Mouse (Mus musculus): ENCODE data around the gene Rce1.
A peak's percentile ranks its signal among the peaks of the same experiment; 100 is the strongest.
"Not testable (repeated sequence)": the region's sequence is repeated elsewhere in the genome, so short reads cannot be mapped to it uniquely, and the experiment has no call there.

Gene Rce1

DNA sequence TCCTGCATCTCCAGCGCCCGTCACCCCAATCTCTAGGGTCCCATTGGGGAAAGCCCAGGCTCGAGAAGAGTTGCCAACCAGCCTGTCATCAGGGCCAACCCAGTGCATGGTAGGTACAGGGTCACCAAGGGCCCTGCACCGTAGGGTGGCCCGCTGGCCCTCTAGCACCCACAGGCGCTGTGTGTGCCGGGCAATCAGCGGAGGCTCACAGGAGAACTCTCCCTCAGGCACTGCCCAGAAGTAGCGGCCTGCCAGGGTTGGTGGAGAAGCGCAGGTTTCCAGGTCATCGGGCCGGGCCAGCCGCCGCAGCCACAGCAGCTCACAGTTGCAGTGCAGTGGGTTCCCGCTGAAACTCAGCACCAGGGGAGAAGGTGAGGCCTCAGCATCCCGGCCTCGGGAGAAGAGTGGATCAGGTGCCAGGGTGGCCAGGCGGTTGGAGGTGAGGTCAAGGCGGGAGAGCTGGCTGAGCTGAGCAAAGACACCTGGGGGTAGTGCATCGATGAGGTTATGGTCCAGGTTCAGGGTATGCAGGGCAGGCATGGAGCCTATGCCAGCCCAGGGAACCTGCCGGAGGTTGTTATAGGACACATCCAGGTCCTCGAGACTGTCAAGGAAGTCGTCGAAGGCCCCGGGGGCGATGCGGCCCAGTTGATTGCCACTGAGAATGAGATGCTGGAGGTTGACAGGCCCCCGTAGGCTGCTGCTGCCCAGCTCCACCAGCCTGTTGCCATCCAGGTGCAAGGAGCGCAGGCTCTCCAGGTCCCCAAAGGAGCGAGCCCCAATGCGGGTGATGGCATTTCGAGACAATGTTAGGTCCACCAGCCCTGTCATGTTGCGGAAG, 11.8 kb downstream of the Rce1 start:
- peak; percentile 46 for DNase-seq

DNA sequence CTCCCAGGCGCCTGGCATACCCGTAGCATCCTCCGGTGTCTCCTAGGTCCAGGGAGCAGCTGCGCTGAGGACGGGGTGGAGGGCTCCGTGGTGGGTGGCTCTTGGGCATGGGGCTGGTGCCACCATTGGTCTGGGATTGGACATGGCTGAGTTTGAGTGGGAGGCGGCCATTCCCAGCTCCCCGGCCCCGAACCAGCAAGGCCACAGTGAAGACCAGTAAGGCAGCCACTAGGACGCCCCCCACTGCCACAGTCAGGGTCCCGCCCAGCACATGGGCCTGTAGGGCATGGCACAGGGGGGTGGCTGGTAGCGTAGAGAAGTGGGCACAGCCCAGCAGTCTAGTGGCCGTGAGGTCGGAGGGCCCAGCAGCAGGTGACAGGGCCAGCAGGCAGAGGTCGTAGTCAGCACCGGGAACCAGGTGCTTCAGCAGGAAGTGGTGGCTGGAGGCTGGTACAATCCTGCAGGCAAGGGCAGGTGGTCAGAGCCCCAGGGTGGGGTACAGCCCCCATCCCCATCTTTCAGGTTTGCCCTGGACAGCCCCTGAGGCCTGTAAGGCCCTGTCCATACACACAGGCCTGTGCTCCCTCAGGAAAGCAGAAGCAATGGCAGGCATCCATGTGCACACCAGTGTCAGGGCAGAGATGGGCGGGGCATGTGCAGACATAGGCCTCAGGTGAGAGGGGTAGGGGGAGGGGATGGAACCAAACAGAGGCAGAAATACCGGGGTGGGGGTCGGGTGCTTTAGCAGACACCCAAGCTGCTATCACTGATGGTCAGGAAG, 13.1 kb downstream of the Rce1 start:
- peak; percentile 33 for DNase-seq

DNA sequence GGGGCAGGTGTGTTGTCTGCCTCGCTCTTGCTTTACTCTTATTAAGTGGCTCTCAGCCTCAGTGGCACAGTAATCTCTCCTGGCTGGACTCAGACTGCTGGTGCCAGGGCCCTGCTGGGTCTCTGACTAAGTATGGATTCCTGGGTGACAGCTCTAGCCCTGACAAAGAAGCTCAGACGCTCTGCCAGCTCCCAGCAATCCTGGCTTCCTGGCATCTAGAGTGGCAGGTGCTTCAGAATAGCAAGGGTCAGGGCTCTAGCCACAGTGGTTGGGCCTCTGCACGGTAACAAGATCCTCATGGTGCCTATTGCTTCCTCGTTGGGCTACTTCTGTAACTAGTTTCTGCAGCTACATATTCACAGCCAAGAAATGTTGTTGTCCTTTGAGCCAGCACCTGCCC, 15.3 kb downstream of the Rce1 start:
- no peak for DNase-seq

- no peak for DNase-seq
These were observed 16.9 kb downstream of the Rce1 start for GRCm38 (mm10) chr19:4608511-4608910.

DNA sequence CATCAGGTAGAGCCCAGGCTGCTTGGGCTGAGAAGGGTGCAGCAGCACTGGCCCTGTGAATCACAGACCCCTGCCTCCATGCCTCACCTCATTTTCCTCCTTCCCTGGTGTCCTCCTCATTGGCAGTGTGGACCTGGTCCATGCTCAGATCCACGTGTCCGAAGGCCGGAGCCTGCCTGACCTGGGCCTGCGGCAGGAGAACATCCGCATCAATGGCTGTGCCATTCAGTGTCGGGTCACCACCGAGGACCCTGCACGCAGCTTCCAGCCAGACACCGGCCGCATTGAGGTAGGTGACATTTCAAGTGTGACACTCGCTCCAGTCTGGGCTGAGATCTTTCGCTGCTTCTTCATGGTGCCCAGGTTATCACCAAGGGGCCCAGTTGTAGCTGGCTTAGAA, 18.0 kb downstream of the Rce1 start:
- no peak for DNase-seq

DNA sequence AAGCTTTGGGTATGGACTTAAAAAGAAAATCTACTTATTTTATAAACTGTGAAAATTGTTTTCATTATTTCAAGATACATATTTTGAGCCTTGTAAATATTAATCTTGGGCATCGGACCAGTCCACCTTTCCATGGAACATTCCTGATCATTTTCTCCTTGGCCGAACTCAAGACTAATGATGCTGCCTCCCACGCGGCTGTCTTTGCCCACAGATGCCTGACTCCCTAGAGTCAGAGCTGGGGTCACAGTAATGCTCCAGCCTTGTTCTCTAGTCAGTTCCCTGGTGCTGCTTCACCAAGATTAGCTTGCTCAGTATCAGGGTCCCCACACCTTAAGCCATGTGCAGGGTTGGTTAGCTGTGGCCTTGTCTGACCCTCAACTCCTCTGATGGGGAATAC, 19.8 kb downstream of the Rce1 start:
- no peak for DNase-seq

GRCm38 (mm10) chr19:4603801-4604723, 21.4 kb downstream of the Rce1 start:
- peak; percentile 42 for DNase-seq

- no peak for DNase-seq
These were observed 23.0 kb downstream of the Rce1 start for GRCm38 (mm10) chr19:4602459-4602858.

GRCm38 (mm10) chr19:4596071-4596470, 29.4 kb downstream of the Rce1 start:
- no peak for DNase-seq

DNA sequence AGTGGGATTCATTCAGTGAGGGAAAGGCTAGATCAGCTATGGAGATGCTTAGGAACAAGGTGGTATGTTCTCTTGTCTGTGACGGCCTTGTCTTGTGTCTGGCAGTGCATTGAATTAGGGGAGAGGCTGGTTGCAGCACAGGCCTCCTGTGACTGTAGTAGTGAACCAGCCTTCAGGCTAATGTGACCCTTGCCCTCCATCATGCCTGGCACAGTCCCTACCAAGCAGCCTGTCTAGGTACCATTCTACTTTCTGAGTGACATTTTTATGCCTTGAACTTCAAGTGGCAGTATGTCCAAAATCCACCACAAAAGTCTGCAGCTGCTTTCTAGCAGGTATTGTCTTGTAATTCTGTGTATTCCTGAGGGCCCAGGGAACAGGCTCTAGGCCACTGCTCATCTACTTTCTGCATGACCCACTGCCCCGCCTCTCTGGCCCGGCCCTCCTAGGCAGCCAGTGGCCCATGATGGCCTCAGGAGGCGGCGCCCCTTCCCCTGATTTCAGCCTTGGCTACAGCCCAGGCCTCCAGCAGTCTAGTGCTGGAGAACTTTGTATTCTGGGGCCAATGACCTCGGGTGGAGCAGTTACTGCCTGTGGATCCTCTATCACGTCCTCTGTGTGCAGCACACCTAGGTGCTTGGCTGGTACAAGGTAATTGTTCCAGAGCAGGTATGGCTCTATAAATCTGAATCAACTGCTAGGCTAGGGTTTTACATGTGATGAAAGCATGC, 31.5 kb downstream of the Rce1 start:
- no peak for DNase-seq

DNA sequence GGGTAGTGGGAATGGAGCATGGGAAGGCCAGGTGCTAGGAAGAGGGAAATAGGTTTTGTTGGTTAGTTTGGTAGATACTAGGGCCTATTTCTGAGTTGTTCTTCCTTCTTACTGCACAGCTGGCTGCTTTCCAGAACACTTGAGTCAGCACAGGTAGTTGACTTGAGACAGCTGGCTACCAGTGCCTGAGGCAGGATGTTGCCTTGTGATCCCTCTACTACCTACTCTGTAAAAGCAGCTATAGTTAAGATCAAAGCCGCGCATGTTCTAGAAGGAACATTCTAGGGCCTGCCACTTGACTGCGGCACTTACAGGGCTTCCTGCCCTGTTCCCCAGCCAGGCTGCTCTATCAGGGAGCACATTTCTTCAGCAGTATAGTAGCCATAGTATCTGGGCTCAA, 35.4 kb downstream of the Rce1 start:
- no peak for DNase-seq

- peak; percentile 20 for DNase-seq
These were observed 36.4 kb downstream of the Rce1 start for GRCm38 (mm10) chr19:4589081-4589480.

DNA sequence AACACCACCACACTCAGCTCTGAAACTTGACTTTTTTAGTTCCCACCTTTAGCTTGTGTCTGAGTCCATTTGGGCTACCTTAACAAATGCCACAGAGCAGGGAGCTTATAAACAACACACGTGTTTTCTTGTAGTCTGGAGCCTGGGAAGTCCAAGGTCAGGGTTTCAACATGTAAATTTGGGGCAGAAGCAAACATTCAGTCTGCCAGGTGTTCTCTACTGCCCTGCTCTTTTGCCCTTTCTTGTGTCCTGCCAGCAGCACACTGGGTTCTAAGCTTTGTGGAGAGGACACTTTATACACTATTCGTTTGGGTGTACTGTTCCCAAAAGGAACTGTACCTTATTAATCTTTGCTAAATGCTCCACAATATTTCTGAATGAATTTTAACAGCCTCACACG, 37.0 kb downstream of the Rce1 start:
- DNase-seq, result no peak

- no peak for DNase-seq
These were observed 38.0 kb downstream of the Rce1 start for GRCm38 (mm10) chr19:4587426-4587825.

GRCm38 (mm10) chr19:4586783-4587182, 38.7 kb downstream of the Rce1 start:
- DNase-seq, result not testable (repeated sequence)

GRCm38 (mm10) chr19:4583856-4584255, 41.6 kb downstream of the Rce1 start:
- DNase-seq, result no peak

DNA sequence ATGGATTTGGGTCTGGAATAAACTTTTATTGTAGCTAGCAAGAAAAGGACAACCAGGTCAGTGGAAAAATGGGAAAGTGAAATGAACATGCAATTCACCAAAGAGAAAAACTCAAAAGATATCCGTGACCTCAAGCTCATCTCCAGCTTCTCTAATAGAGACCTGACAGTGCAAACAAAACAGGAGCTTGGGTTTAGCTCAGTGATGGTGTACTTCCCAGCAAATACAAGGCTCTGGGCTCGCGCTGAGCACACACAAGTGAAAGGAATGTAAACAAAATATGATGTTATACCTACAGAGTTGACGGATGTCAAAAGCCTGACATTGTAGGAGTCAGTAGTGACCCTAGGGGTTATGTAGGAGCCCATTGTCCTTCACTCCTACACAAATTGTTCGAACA, 46.1 kb downstream of the Rce1 start:
- DNase-seq, result no peak

GRCm38 (mm10) chr19:4578799-4579198, 46.6 kb downstream of the Rce1 start:
- DNase-seq, result peak; percentile 55

DNA sequence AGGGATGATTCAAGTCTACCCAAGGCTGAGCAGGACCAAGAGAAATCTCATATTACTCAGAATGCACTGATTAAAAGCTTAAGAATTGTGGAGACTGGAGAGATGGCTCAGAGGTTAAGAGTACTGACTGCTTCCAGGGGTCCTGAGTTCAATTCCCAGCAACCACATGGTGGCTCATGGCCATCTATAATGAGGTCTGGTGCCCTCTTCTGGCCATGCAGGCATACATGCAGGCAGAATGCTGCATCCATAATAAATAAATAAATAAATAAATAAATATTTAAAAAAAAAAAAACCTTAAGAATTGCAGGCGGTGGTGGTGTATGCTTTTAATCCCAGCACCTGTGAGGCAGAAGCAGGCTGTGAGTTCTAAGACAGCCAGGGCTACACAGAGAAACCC, 52.2 kb downstream of the Rce1 start:
- no peak for DNase-seq

All from cerebellum, adult 8-10 months (tissue).